Mouse (Mus musculus): ENCODE measurements around the gene Ceacam5. TPM values are rescaled to one million over a fixed set of nuclear protein-coding genes. Genes with fewer than 3 reads are reported as not detected.

Gene Ceacam5
- not detected in 2 replicates for polyA plus RNA-seq (2015; fragmentation: Nextera tagmentation; extraction: Ambion mirVana)

- Histone ChIP-seq H3K9me3 (no peaks in the 10 kb centered on the region), H3K27ac (no peak within 1 kb of the TSS), H3K36me3 (no peaks in the 10 kb centered on the region), H3K27me3 (no peaks in the 10 kb centered on the region), H3K9ac (no peak within 1 kb of the TSS), H3K4me1 (no peaks in the 10 kb centered on the region), H3K4me2 (no peak within 1 kb of the TSS), H3K4me3 (no peak within 1 kb of the TSS)
- ATAC-seq (ENCODE audit: borderline replicate concordance, extremely low read depth, low FRiP score, low TSS enrichment) = no peak
- 53% methylated on average over 1 of the region's 1 CpGs for WGBS
These were observed at the start of gene Ceacam5 for GRCm38 (mm10) chr7:17712938-17713337. Ceacam5 (plus strand) TSS chr7:17713238.

Other genes with a start within 250 kb of the Ceacam5 start
- gene Ceacam14, start 99.4 kb downstream of the Ceacam5 start, polyA plus RNA-seq (2015; fragmentation: Nextera tagmentation; extraction: Ambion mirVana) = not detected in 2 replicates
- gene Gm5155, start 158.5 kb downstream of the Ceacam5 start, polyA plus RNA-seq (2015; fragmentation: Nextera tagmentation; extraction: Ambion mirVana) = not detected in 2 replicates

Data from lung, embryonic 15.5 days (tissue).